Mouse (Mus musculus): ENCODE measurements around the gene Slc6a6. TPM values are rescaled to one million over a fixed set of nuclear protein-coding genes. Genes with fewer than 3 reads are reported as not detected.

Slc6a6 gene
- 64.2 and 66.8 TPM in 2 replicates for polyA plus RNA-seq (2014; fragmentation: Nextera tagmentation; extraction: Ambion mirVana)

DNA sequence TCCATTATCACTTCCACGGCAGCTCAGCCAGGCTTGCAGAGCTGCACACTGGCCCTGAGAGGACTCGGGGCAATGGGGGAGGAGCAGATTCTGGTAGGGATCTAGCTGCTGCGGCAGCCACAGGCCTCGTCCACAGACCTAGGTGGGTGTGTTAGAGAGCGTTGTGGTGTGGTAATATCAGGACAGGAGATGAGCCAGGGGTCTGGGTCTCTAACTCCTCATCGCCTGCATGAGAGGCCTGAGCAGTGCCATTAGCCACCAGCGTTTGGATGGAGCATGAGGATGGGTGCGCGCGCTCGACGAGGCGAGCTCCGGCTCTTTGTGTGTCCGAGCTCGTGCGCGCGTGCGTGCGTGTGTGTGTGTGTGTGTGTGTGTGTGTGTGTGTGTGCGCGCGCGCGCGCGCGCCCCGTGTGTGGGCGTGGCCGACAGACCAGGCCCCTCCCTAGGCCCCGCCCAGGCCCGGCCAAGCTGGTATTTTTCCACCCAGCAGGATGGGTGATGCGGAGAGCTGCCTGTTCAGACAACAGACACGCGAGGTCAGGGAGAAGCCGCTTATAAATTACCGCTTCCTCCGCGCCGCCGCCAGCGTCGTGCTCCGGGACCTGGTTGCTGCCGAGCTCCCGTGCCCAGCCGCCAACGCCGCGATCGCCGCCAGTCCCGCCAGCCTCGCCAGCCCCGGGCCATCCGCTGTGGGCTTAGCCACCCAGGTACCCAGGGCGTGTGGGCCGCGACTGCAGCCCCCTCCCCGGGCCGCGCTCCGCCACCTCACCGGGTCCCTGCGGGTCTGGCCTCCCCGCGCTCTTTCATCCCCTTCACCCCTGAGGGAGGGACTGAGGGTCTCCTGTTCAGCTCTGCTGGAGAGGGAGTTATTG is at the start of gene Slc6a6:
TSS of gene Slc6a6 (plus strand) at position 452 of the 872 bp plus-strand sequence.
- Histone ChIP-seq H3K9me3 (ENCODE audit: control insufficient read depth, low read length) (no peaks in the 10 kb centered on the region), H3K4me3 (ENCODE audit: control insufficient read depth in 1 of 2, insufficient read depth in 1 of 2, low read depth in 1 of 2, low read length in 2 of 2) (peak within 1 kb of the TSS; percentile 87 to 89), H3K27ac (replicated peaks in 1 of 2; ENCODE audit: control insufficient read depth in 1 of 2, insufficient read depth in 1 of 2, low read depth in 2 of 2, low read length in 2 of 2) (peak within 1 kb of the TSS; percentile 90 to 91), H3K9ac (ENCODE audit: low read length) (peak within 1 kb of the TSS; percentile 91), H3K27me3 (ENCODE audit: control insufficient read depth, insufficient read depth, low read length) (no peaks in the 10 kb centered on the region), H3K4me1 (ENCODE audit: control insufficient read depth in 2 of 2, insufficient read depth in 2 of 2, low read length in 2 of 2) (peaks cover 35 to 53% of the 10 kb centered on the region in 2 experiments), H3K4me2 (ENCODE audit: low read length) (peak within 1 kb of the TSS; percentile 94), H3K36me3 (ENCODE audit: control insufficient read depth, insufficient read depth, low read length) (no peaks in the 10 kb centered on the region)
- under 1% methylated on average over 45 of the region's 69 CpGs for WGBS
- peak; percentile 80 for ATAC-seq (ENCODE audit: insufficient number of reproducible peaks, insufficient read depth, low FRiP score, low read depth)

- 0 out of 4 replicates have a peak, but pooled peaks cover 0 to 3% of the 10 kb centered on the region in 2 experiments for H3K4me1 ChIP-seq (ENCODE audit: control insufficient read depth in 2 of 2, insufficient read depth in 2 of 2, low read length in 2 of 2)
- peaks cover 4% of the 10 kb centered on the region; the same call in 1 of the 2 replicates for H3K9me3 ChIP-seq (ENCODE audit: control insufficient read depth, low read length)
- no peak overlapping the region for H3K9ac ChIP-seq (ENCODE audit: low read length)
- H3K27ac ChIP-seq (replicated peaks in 1 of 2; ENCODE audit: control insufficient read depth in 1 of 2, insufficient read depth in 1 of 2, low read depth in 2 of 2, low read length in 2 of 2), result no peak overlapping the region
- WGBS, result 41% methylated on average over 2 of the region's 2 CpGs
- H3K4me3 ChIP-seq (ENCODE audit: control insufficient read depth in 1 of 2, insufficient read depth in 1 of 2, low read depth in 1 of 2, low read length in 2 of 2), result no peak overlapping the region
- ATAC-seq (ENCODE audit: insufficient number of reproducible peaks, insufficient read depth, low FRiP score, low read depth), result no peak
- H3K27me3 ChIP-seq (ENCODE audit: control insufficient read depth, insufficient read depth, low read length), result 0 out of 2 replicates have a peak, but pooled peaks cover 4% of the 10 kb centered on the region
- H3K4me2 ChIP-seq (ENCODE audit: low read length), result no peak overlapping the region
- H3K36me3 ChIP-seq (ENCODE audit: control insufficient read depth, insufficient read depth, low read length), result no peaks in the 10 kb centered on the region
Measured at GRCm38 (mm10) chr6:91634417-91634816, 49.4 kb upstream of the Slc6a6 start.

GRCm38 (mm10) chr6:91634876-91635275 is 49.0 kb upstream of the Slc6a6 start:
- WGBS, result 70% methylated on average over 2 of the region's 2 CpGs
- Histone ChIP-seq H3K4me2 (ENCODE audit: low read length) (no peak overlapping the region), H3K4me3 (ENCODE audit: control insufficient read depth in 1 of 2, insufficient read depth in 1 of 2, low read depth in 1 of 2, low read length in 2 of 2) (no peak overlapping the region)

GRCm38 (mm10) chr6:91638204-91638995 is 45.5 kb upstream of the Slc6a6 start:
- ATAC-seq (ENCODE audit: insufficient number of reproducible peaks, insufficient read depth, low FRiP score, low read depth), result no peak
- H3K27me3 ChIP-seq (ENCODE audit: control insufficient read depth, insufficient read depth, low read length), result 0 out of 2 replicates have a peak, but pooled peaks cover 4% of the 10 kb centered on the region
- H3K9me3 ChIP-seq (ENCODE audit: control insufficient read depth, low read length), result no peaks in the 10 kb centered on the region
- WGBS, result 37% methylated on average over 9 of the region's 9 CpGs
- H3K4me3 ChIP-seq (ENCODE audit: control insufficient read depth in 1 of 2, insufficient read depth in 1 of 2, low read depth in 1 of 2, low read length in 2 of 2), result no peak overlapping the region
- no peak overlapping the region for H3K4me2 ChIP-seq (ENCODE audit: low read length)
- H3K9ac ChIP-seq (ENCODE audit: low read length), result no peak overlapping the region
- H3K36me3 ChIP-seq (ENCODE audit: control insufficient read depth, insufficient read depth, low read length), result no peaks in the 10 kb centered on the region
- H3K4me1 ChIP-seq (ENCODE audit: control insufficient read depth in 2 of 2, insufficient read depth in 2 of 2, low read length in 2 of 2), result peaks cover 3% of the 10 kb centered on the region in 2 experiments; a peak in 1 of 4 replicates
- H3K27ac ChIP-seq (replicated peaks in 1 of 2; ENCODE audit: control insufficient read depth in 1 of 2, insufficient read depth in 1 of 2, low read depth in 2 of 2, low read length in 2 of 2), result no peak overlapping the region

More at GRCm38 (mm10) chr6:91634876-91635275, 49.0 kb upstream of the Slc6a6 start:
- no peak for ATAC-seq (ENCODE audit: insufficient number of reproducible peaks, insufficient read depth, low FRiP score, low read depth)
- H3K36me3 ChIP-seq (ENCODE audit: control insufficient read depth, insufficient read depth, low read length), result no peaks in the 10 kb centered on the region
- H3K4me1 ChIP-seq (ENCODE audit: control insufficient read depth in 2 of 2, insufficient read depth in 2 of 2, low read length in 2 of 2), result 0 out of 4 replicates have a peak, but pooled peaks cover 0 to 3% of the 10 kb centered on the region in 2 experiments
- no peak overlapping the region for H3K9ac ChIP-seq (ENCODE audit: low read length)
- H3K27ac ChIP-seq (replicated peaks in 1 of 2; ENCODE audit: control insufficient read depth in 1 of 2, insufficient read depth in 1 of 2, low read depth in 2 of 2, low read length in 2 of 2), result no peak overlapping the region
- 0 out of 2 replicates have a peak, but pooled peaks cover 4% of the 10 kb centered on the region for H3K27me3 ChIP-seq (ENCODE audit: control insufficient read depth, insufficient read depth, low read length)
- H3K9me3 ChIP-seq (ENCODE audit: control insufficient read depth, low read length), result peaks cover 4% of the 10 kb centered on the region; the same call in 1 of the 2 replicates

DNA sequence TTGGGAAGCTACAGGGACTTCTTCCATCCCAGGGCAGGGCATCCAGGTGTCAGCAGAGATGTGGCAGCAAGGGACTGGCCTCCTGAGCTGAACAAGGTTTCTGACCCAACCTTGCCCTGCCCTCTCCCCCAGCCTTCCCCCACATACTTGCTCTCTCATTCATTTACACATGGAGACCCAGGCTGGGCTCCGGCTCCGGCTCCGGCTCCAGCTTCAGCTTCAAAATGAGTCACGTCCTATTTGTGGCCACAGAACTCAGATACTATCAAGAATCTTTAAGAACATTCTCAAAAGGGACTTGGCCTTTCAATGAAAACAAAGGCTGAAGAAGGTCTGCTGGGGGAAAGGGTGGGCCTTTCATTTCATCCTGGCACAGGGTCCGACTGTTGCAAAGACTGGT is 40.8 kb upstream of the Slc6a6 start:
- WGBS, result 47% methylated on average over 5 of the region's 5 CpGs
- no peaks in the 10 kb centered on the region for H3K9me3 ChIP-seq (ENCODE audit: control insufficient read depth, low read length)
- no peak overlapping the region for H3K27ac ChIP-seq (replicated peaks in 1 of 2; ENCODE audit: control insufficient read depth in 1 of 2, insufficient read depth in 1 of 2, low read depth in 2 of 2, low read length in 2 of 2)
- no peak overlapping the region for H3K9ac ChIP-seq (ENCODE audit: low read length)
- no peak overlapping the region for H3K4me3 ChIP-seq (ENCODE audit: control insufficient read depth in 1 of 2, insufficient read depth in 1 of 2, low read depth in 1 of 2, low read length in 2 of 2)
- H3K36me3 ChIP-seq (ENCODE audit: control insufficient read depth, insufficient read depth, low read length), result no peaks in the 10 kb centered on the region
- H3K4me1 ChIP-seq (ENCODE audit: control insufficient read depth in 2 of 2, insufficient read depth in 2 of 2, low read length in 2 of 2), result peaks cover 12 to 20% of the 10 kb centered on the region in 2 experiments
- H3K27me3 ChIP-seq (ENCODE audit: control insufficient read depth, insufficient read depth, low read length), result peaks cover 5% of the 10 kb centered on the region; the same call in 1 of the 2 replicates
- no peak for ATAC-seq (ENCODE audit: insufficient number of reproducible peaks, insufficient read depth, low FRiP score, low read depth)
- H3K4me2 ChIP-seq (ENCODE audit: low read length), result no peak overlapping the region

- Histone ChIP-seq H3K27ac (replicated peaks in 1 of 2; ENCODE audit: control insufficient read depth in 1 of 2, insufficient read depth in 1 of 2, low read depth in 2 of 2, low read length in 2 of 2) (no peak overlapping the region), H3K27me3 (ENCODE audit: control insufficient read depth, insufficient read depth, low read length) (peaks cover 5% of the 10 kb centered on the region; the same call in 1 of the 2 replicates), H3K4me2 (ENCODE audit: low read length) (no peak overlapping the region), H3K36me3 (ENCODE audit: control insufficient read depth, insufficient read depth, low read length) (no peaks in the 10 kb centered on the region), H3K9ac (ENCODE audit: low read length) (no peak overlapping the region), H3K9me3 (ENCODE audit: control insufficient read depth, low read length) (no peaks in the 10 kb centered on the region), H3K4me3 (ENCODE audit: control insufficient read depth in 1 of 2, insufficient read depth in 1 of 2, low read depth in 1 of 2, low read length in 2 of 2) (no peak overlapping the region), H3K4me1 (ENCODE audit: control insufficient read depth in 2 of 2, insufficient read depth in 2 of 2, low read length in 2 of 2) (peaks cover 11 to 20% of the 10 kb centered on the region in 2 experiments)
- WGBS, result 79% methylated on average over 2 of the region's 2 CpGs
- no peak for ATAC-seq (ENCODE audit: insufficient number of reproducible peaks, insufficient read depth, low FRiP score, low read depth)
Measured at GRCm38 (mm10) chr6:91643416-91643921, 40.4 kb upstream of the Slc6a6 start.

DNA sequence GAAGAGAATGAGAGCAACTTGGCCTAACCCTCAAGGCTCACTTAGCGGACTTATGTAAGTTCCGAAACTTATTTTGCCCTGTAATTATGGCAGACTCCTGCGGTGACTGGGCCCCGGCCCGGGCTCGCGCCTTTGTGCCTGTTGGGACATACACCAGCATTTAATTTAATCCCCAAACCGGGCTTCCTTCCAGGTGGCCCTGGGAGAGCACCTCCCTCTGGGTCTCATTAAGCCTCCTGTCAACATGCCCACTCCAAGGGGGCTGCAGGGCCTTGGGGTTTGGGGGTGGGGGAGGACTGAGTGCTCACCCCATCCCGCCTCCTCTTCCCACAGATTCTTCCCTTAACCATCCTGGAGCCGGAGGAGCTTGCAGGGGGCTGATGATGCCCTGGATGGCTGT is 37.8 kb upstream of the Slc6a6 start:
- peaks cover 11 to 22% of the 10 kb centered on the region in 2 experiments for H3K4me1 ChIP-seq (ENCODE audit: control insufficient read depth in 2 of 2, insufficient read depth in 2 of 2, low read length in 2 of 2)
- ATAC-seq (ENCODE audit: insufficient number of reproducible peaks, insufficient read depth, low FRiP score, low read depth), result no peak
- no peak overlapping the region for H3K27ac ChIP-seq (replicated peaks in 1 of 2; ENCODE audit: control insufficient read depth in 1 of 2, insufficient read depth in 1 of 2, low read depth in 2 of 2, low read length in 2 of 2)
- H3K27me3 ChIP-seq (ENCODE audit: control insufficient read depth, insufficient read depth, low read length), result peaks cover 10% of the 10 kb centered on the region; the same call in 1 of the 2 replicates
- H3K4me3 ChIP-seq (ENCODE audit: control insufficient read depth in 1 of 2, insufficient read depth in 1 of 2, low read depth in 1 of 2, low read length in 2 of 2), result no peak overlapping the region
- no peaks in the 10 kb centered on the region for H3K9me3 ChIP-seq (ENCODE audit: control insufficient read depth, low read length)
- no peak overlapping the region for H3K9ac ChIP-seq (ENCODE audit: low read length)
- H3K36me3 ChIP-seq (ENCODE audit: control insufficient read depth, insufficient read depth, low read length), result no peaks in the 10 kb centered on the region
- WGBS, result 75% methylated on average over 10 of the region's 10 CpGs
- H3K4me2 ChIP-seq (ENCODE audit: low read length), result no peak overlapping the region
